1 mouse cellular context compared by ENCODE assay signal in the genomic region with DNA sequence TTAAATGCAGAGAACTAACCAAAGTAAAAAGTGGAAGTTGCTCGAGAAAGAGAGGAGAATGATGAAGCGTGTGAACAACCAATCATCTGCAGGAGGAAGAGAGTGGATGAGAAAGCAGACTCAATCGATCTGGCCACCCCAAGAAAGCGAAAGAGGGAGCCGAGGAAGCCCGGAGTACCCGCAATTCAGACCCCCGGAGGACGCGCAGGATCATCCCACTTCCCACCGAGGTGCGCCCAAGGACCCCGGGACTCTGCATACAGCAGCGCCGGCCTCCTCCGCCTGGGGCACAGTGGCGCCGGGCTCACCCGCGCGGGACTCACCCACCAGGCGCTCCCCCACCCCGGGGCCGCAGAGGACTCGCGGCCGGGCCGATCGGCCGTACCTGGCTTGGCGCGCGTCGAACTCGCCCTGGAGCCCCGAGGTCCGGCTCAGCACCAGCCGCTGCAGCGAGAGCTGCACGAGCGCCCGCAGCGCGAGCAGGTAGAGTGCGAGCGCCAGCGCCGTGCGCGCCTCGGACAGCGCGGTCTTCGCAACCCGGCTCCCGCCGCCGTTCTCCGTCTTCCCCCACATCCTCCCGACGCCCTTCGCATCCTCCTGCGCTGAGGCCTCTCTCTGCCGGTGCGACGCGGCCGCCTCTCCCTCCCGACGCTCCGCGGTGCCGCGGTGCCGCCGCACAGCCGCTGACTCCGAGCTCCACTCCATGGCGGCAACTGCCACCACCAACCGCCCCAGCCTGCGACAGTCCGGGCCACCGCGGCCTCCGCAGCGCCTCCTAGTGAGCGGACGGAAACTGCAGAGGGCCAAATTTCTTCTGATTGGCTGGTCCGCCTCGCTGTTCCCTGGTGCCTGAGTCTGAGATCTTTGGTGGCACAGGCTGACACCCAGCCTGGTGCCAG.
A peak's percentile ranks its signal among the peaks of the same experiment; 100 is the strongest.
TF ChIP-seq lines count a peak whose summit lies in the region.

A gene (minus strand): TSS at position 765 of the 899 bp plus-strand sequence.

TF ChIP-seq in MEL, 35 proteins besides CTCF, POLR2A, EP300 and RAD21 (continued from another document):
- peak; percentile 82 for TF ChIP-seq ELF1 (IDR thresholded peaks at IDR 0.05; ENCODE audit: low read depth, low read length)
- peak; percentile 96 for TF ChIP-seq MYB (IDR thresholded peaks at IDR 0.05; ENCODE audit: low read depth, low read length)
- no peak for TF ChIP-seq USF2 (IDR thresholded peaks at IDR 0.05; ENCODE audit: borderline replicate concordance in 1 of 2, insufficient read depth in 1 of 2, low read depth in 1 of 2, low read length in 2 of 2)
- no peak for TF ChIP-seq CHD2 (IDR thresholded peaks at IDR 0.05; ENCODE audit: low read length)
- peak; percentile 69 for TF ChIP-seq SMC3 (IDR thresholded peaks at IDR 0.05; ENCODE audit: low read depth, low read length)
- no peak for TF ChIP-seq BHLHE40 (IDR thresholded peaks at IDR 0.05; ENCODE audit: borderline replicate concordance, low read depth, low read length)
- peak; percentile 98 for TF ChIP-seq ZMIZ1 (IDR thresholded peaks at IDR 0.05; ENCODE audit: low read depth, low read length)
- TF ChIP-seq MAFK (IDR thresholded peaks at IDR 0.05; ENCODE audit: borderline replicate concordance, low read depth, low read length): no peak
- peak; percentile 96 for TF ChIP-seq SIN3A (IDR thresholded peaks at IDR 0.05; ENCODE audit: low read length)
- TF ChIP-seq ZNF384 (IDR thresholded peaks at IDR 0.05; ENCODE audit: low read depth, low read length): no peak
TF ChIP-seq in MEL: peak in this region for 25.
